24 mouse cellular contexts compared by ENCODE assay signal in genomic region chr8:116606171-116606570, GRCm38 (mm10).
"Had no signal": no experiment of that assay in that cellular context is flagged by ENCODE, and none has a peak within 500 bp of the region (broad histone marks: within the 10 kb centered on the region; RNA-seq: fewer than 3 reads in every experiment).

No protein-coding gene starts in this region.

- H3K4me2 ChIP-seq: heart, embryonic 11.5 days; heart, embryonic 13.5 days; heart, embryonic 15.5 days; hindbrain, embryonic 13.5 days; hindbrain, embryonic 15.5 days; limb, embryonic 13.5 days; limb, embryonic 15.5 days; liver, embryonic 12.5 days had no signal

- H3K4me1 ChIP-seq: heart, embryonic 13.5 days; heart, embryonic 15.5 days; hindbrain, embryonic 13.5 days; hindbrain, embryonic 15.5 days; limb, embryonic 13.5 days; limb, embryonic 15.5 days; liver, embryonic 12.5 days had no signal

- H3K9ac ChIP-seq: heart, embryonic 13.5 days; heart, embryonic 15.5 days; hindbrain, embryonic 13.5 days; hindbrain, embryonic 15.5 days; limb, embryonic 13.5 days; limb, embryonic 15.5 days; liver, embryonic 12.5 days had no signal

- H3K27me3 ChIP-seq: heart, embryonic 13.5 days; heart, embryonic 15.5 days; hindbrain, embryonic 13.5 days; hindbrain, embryonic 15.5 days; limb, embryonic 13.5 days; limb, embryonic 15.5 days; liver, embryonic 12.5 days had no signal

- DNase-seq: gastrocnemius, postnatal 14 days; gastrocnemius, postnatal 36 days; heart, adult 11 months; heart, adult 2 months; heart, postnatal 14 days; heart, postnatal 36 days; kidney, adult 11 months; kidney, adult 8-10 months; kidney, postnatal 10 days; kidney, postnatal 25 days; kidney, postnatal 4 days; layer of hippocampus, adult 9-11 months; layer of hippocampus, postnatal 36 days; left cerebral cortex, postnatal 4 days had no signal

- ATAC-seq: hindbrain, postnatal 0 days; intestine, embryonic 16.5 days; liver, embryonic 12.5 days had no signal

- H3K36me3 ChIP-seq: heart, embryonic 13.5 days; heart, embryonic 15.5 days; hindbrain, embryonic 15.5 days; limb, embryonic 13.5 days; limb, embryonic 15.5 days; liver, embryonic 12.5 days had no signal

- H3K4me3 ChIP-seq: heart, adult 2 months; heart, embryonic 13.5 days; heart, embryonic 15.5 days; hindbrain, embryonic 13.5 days; hindbrain, embryonic 15.5 days; limb, embryonic 13.5 days; limb, embryonic 15.5 days; liver, embryonic 12.5 days had no signal

- H3K27ac ChIP-seq: heart, adult 2 months; heart, embryonic 13.5 days; heart, embryonic 15.5 days; hindbrain, embryonic 13.5 days; hindbrain, embryonic 15.5 days; hindbrain, postnatal 0 days; limb, embryonic 13.5 days; limb, embryonic 15.5 days; liver, embryonic 12.5 days had no signal

- H3K9me3 ChIP-seq: hindbrain, embryonic 15.5 days; limb, embryonic 15.5 days had no signal
